27 mouse cellular contexts compared by ENCODE assay signal in the genomic region with DNA sequence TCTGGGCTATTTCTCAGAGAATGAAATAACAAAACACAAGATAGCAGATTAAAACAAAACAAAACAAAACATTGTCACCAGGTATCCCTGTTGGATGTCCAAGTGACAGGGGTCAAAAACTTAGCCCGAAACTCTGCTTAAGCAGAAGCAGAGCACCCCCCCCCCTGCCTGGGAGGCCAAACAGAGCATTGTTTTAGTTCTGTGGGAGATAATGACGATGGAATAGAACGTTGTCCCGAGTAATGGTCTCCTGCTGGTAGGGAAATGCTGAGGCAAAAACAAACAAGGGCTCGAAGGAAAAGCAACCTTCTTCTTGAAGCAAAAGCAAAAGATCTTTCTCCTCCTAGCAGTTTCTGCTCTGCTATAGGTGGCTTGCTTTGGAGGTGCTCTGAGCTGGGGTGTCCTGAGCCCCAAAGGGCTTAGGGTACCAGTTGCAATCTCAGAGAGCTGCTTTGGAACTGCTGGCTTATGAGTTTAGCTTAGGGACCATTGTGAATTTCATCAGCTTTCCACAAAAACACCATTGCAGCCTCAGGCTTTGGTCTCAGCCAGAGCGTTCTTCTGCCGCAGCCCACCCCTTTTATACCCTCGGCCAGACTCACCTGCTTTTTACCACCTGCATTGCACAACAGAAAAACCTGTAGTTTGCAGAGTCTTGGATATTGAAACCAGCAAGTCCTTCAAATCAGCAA. TPM values are rescaled to one million over a fixed set of nuclear protein-coding genes. Genes with fewer than 3 reads are reported as not detected.
DNase-seq lines count a peak whose midpoint lies in the region; ATAC-seq lines count a peak whose summit lies in the region.
"Had no signal": no experiment of that assay in that cellular context is flagged by ENCODE, and none has a peak within 500 bp of the region (broad histone marks: within the 10 kb centered on the region; RNA-seq: fewer than 3 reads in every experiment).

No protein-coding gene starts in this region.

- no peak overlapping the region for H3K9ac ChIP-seq in forebrain, embryonic 14.5 days (ENCODE audit: low read length)
- no peak overlapping the region for H3K9ac ChIP-seq in midbrain, embryonic 11.5 days (ENCODE audit: low read length)
- no peak overlapping the region for H3K9ac ChIP-seq in midbrain, embryonic 13.5 days (replicated peaks)
- no peak overlapping the region for H3K9ac ChIP-seq in embryonic facial prominence, embryonic 11.5 days (replicated peaks; ENCODE audit: low read length)
- H3K9ac ChIP-seq: liver, embryonic 14.5 days; lung, embryonic 14.5 days; neural tube, embryonic 13.5 days had no signal

- peaks cover 32% of the 10 kb centered on the region for H3K4me1 ChIP-seq in forebrain, embryonic 10.5 days
- no peaks in the 10 kb centered on the region for H3K4me1 ChIP-seq in forebrain, embryonic 14.5 days (ENCODE audit: control insufficient read depth, insufficient read depth, low read length)
- H3K4me1 ChIP-seq in midbrain, embryonic 11.5 days (ENCODE audit: control insufficient read depth, insufficient read depth, low read length), result 0 out of 2 replicates have a peak, but pooled peaks cover 4% of the 10 kb centered on the region
- H3K4me1 ChIP-seq in midbrain, embryonic 13.5 days (replicated peaks), result peaks cover 5% of the 10 kb centered on the region; the same call in 1 of the 2 replicates
- H3K4me1 ChIP-seq in embryonic facial prominence, embryonic 11.5 days (ENCODE audit: control insufficient read depth, insufficient read depth, low read length), result no peaks in the 10 kb centered on the region

- H3K9me3 ChIP-seq in forebrain, embryonic 10.5 days, result no peaks in the 10 kb centered on the region
- no peaks in the 10 kb centered on the region for H3K9me3 ChIP-seq in forebrain, embryonic 14.5 days (replicated peaks; ENCODE audit: control insufficient read depth, low read length)
- no peaks in the 10 kb centered on the region for H3K9me3 ChIP-seq in midbrain, embryonic 11.5 days (ENCODE audit: control insufficient read depth, low read length)
- H3K9me3 ChIP-seq in midbrain, embryonic 13.5 days, result no peaks in the 10 kb centered on the region
- H3K9me3 ChIP-seq in embryonic facial prominence, embryonic 11.5 days (replicated peaks; ENCODE audit: control insufficient read depth, low read length), result no peaks in the 10 kb centered on the region
- H3K9me3 ChIP-seq: heart, embryonic 10.5 days; neural tube, embryonic 13.5 days had no signal

- under 1% methylated on average over 8 of the region's 8 CpGs for WGBS in forebrain, embryonic 10.5 days
- WGBS in forebrain, embryonic 14.5 days, result 6% methylated on average over 8 of the region's 8 CpGs
- WGBS in midbrain, embryonic 11.5 days, result under 1% methylated on average over 8 of the region's 8 CpGs
- 1% methylated on average over 8 of the region's 8 CpGs for WGBS in midbrain, embryonic 13.5 days
- WGBS in embryonic facial prominence, embryonic 11.5 days, result 1% methylated on average over 8 of the region's 8 CpGs

- H3K27ac ChIP-seq in forebrain, embryonic 10.5 days, result no peak overlapping the region
- H3K27ac ChIP-seq in forebrain, embryonic 14.5 days (ENCODE audit: low read depth, low read length), result no peak overlapping the region
- no peak overlapping the region for H3K27ac ChIP-seq in midbrain, embryonic 11.5 days (ENCODE audit: low read depth, low read length)
- no peak overlapping the region for H3K27ac ChIP-seq in midbrain, embryonic 13.5 days
- H3K27ac ChIP-seq in embryonic facial prominence, embryonic 11.5 days (replicated peaks; ENCODE audit: low read depth, low read length), result no peak overlapping the region
- H3K27ac ChIP-seq: gastrocnemius, adult 2 months; heart, embryonic 10.5 days; liver, embryonic 14.5 days; neural tube, embryonic 13.5 days had no signal

- no peaks in the 10 kb centered on the region for H3K36me3 ChIP-seq in forebrain, embryonic 10.5 days (replicated peaks)
- no peaks in the 10 kb centered on the region for H3K36me3 ChIP-seq in forebrain, embryonic 14.5 days (ENCODE audit: control insufficient read depth, insufficient read depth, low read length)
- H3K36me3 ChIP-seq in midbrain, embryonic 11.5 days (ENCODE audit: control insufficient read depth, insufficient read depth, low read length), result no peaks in the 10 kb centered on the region
- no peaks in the 10 kb centered on the region for H3K36me3 ChIP-seq in midbrain, embryonic 13.5 days
- H3K36me3 ChIP-seq in embryonic facial prominence, embryonic 11.5 days (replicated peaks; ENCODE audit: control insufficient read depth, insufficient read depth, low read depth, low read length), result no peaks in the 10 kb centered on the region
- H3K36me3 ChIP-seq: heart, embryonic 10.5 days; neural tube, embryonic 13.5 days had no signal

- H3K4me3 ChIP-seq in forebrain, embryonic 10.5 days, result no peak overlapping the region
- no peak overlapping the region for H3K4me3 ChIP-seq in forebrain, embryonic 14.5 days (ENCODE audit: low read depth, low read length)
- H3K4me3 ChIP-seq in midbrain, embryonic 11.5 days (ENCODE audit: low read depth, low read length), result no peak overlapping the region
- H3K4me3 ChIP-seq in midbrain, embryonic 13.5 days (replicated peaks), result no peak overlapping the region
- no peak overlapping the region for H3K4me3 ChIP-seq in embryonic facial prominence, embryonic 11.5 days (ENCODE audit: low read depth, low read length)
- H3K4me3 ChIP-seq: gastrocnemius, adult 2 months; heart, embryonic 10.5 days; neural tube, embryonic 13.5 days had no signal

- DNase-seq in forebrain, embryonic 10.5 days (ENCODE audit: extremely low spot score, low spot score), result peak; percentile 32
- no peak for DNase-seq in forebrain, embryonic 14.5 days (ENCODE audit: low spot score)
- peak; percentile 92 for DNase-seq in midbrain, embryonic 11.5 days (ENCODE audit: low spot score, missing footprints)
- peak; percentile 5 for DNase-seq in embryonic facial prominence, embryonic 11.5 days (ENCODE audit: low spot score)
- peak; percentile 26 for DNase-seq in retina, embryonic 14.5 days (ENCODE audit: low spot score)
- no peak for DNase-seq in spleen, postnatal 4 days (ENCODE audit: low spot score in 2 of 2)
- DNase-seq: cerebellum, adult 11-12 months; gastrocnemius, adult 2 months; kidney, adult 18-20 months; kidney, postnatal 4 days; lung, embryonic 14.5 days; midbrain, embryonic 14.5 days had no signal

- no peak overlapping the region for H3K4me2 ChIP-seq in forebrain, embryonic 14.5 days (ENCODE audit: low read length)
- H3K4me2 ChIP-seq in midbrain, embryonic 11.5 days, result no peak overlapping the region
- H3K4me2 ChIP-seq in midbrain, embryonic 13.5 days (replicated peaks), result no peak overlapping the region
- H3K4me2 ChIP-seq in embryonic facial prominence, embryonic 11.5 days (ENCODE audit: low read depth, low read length), result no peak overlapping the region
- H3K4me2 ChIP-seq: lung, embryonic 14.5 days; neural tube, embryonic 13.5 days had no signal

- no peak for ATAC-seq in forebrain, embryonic 14.5 days
- no peak for ATAC-seq in midbrain, embryonic 11.5 days (ENCODE audit: low FRiP score)
- no peak for ATAC-seq in midbrain, embryonic 13.5 days
- no peak for ATAC-seq in embryonic facial prominence, embryonic 11.5 days (replicated peaks; ENCODE audit: insufficient number of reproducible peaks, low FRiP score, low TSS enrichment, low read depth)
- ATAC-seq in erythroid progenitor cell, adult 5-6 weeks (replicated peaks; ENCODE audit: low FRiP score, poor library complexity, severe bottlenecking), result no peak

- H3K27me3 ChIP-seq in forebrain, embryonic 10.5 days (ENCODE audit: poor library complexity, severe bottlenecking), result peaks cover 100% of the 10 kb centered on the region
- H3K27me3 ChIP-seq in forebrain, embryonic 14.5 days (replicated peaks; ENCODE audit: control insufficient read depth, insufficient read depth, low read length), result peaks cover 67% of the 10 kb centered on the region
- H3K27me3 ChIP-seq in midbrain, embryonic 11.5 days (ENCODE audit: control insufficient read depth, insufficient read depth, low read length), result peaks cover 80% of the 10 kb centered on the region
- peaks cover 94% of the 10 kb centered on the region for H3K27me3 ChIP-seq in midbrain, embryonic 13.5 days
- H3K27me3 ChIP-seq in embryonic facial prominence, embryonic 11.5 days (ENCODE audit: control insufficient read depth, insufficient read depth, low read length), result peaks cover 34% of the 10 kb centered on the region

RNA-seq across cellular contexts. Expression of gene Vax1, which starts 20.7 kb away (rescaled TPM):
- 0.50 and 1.0 TPM in 2 replicates for polyA plus RNA-seq in forebrain, embryonic 10.5 days (2016; fragmentation: Nextera tagmentation; extraction: Ambion mirVana)
- 1.3 and 1.7 TPM in 2 replicates for polyA plus RNA-seq in forebrain, embryonic 14.5 days (2014; fragmentation: Nextera tagmentation; extraction: Ambion mirVana)
- polyA plus RNA-seq in midbrain, embryonic 11.5 days (2014; fragmentation: Nextera tagmentation; extraction: Ambion mirVana), result 0.18 and 0.65 TPM in 2 replicates
- polyA plus RNA-seq in midbrain, embryonic 13.5 days (2015; fragmentation: Nextera tagmentation; extraction: Ambion mirVana), result 0.32 and 0.40 TPM in 2 replicates
- 2.2 and 2.6 TPM in 2 replicates for polyA plus RNA-seq in embryonic facial prominence, embryonic 11.5 days (2014; fragmentation: Nextera tagmentation; extraction: Ambion mirVana)
- total RNA-seq in erythroid progenitor cell, adult 5-6 weeks (2015; ENCODE audit: low replicate concordance), result not detected in 2 replicates
- not detected in 2 replicates for total RNA-seq in erythroid progenitor cell, adult 5-6 weeks (2017; ENCODE audit: low replicate concordance)
- total RNA-seq: adrenal gland, adult 18-20 months; adrenal gland, postnatal 4 days; gastrocnemius, adult 2 months; hematopoietic stem cell, adult 5-6 weeks; megakaryocyte, adult 5-6 weeks had no signal
- polyA plus RNA-seq: gonadal fat pad, adult 2 months; heart, embryonic 10.5 days; heart, postnatal 0 days; kidney, embryonic 16.5 days; liver, embryonic 14.5 days; lung, embryonic 14.5 days; midbrain, embryonic 14.5 days; neural tube, embryonic 13.5 days; stomach, embryonic 16.5 days had no signal

RNA-seq across cellular contexts. Expression of gene Kcnk18, which starts 28.4 kb away (rescaled TPM):
- polyA plus RNA-seq in forebrain, embryonic 10.5 days (2016; fragmentation: Nextera tagmentation; extraction: Ambion mirVana), result not detected in 2 replicates
- not detected in 2 replicates for polyA plus RNA-seq in forebrain, embryonic 14.5 days (2014; fragmentation: Nextera tagmentation; extraction: Ambion mirVana)
- polyA plus RNA-seq in midbrain, embryonic 11.5 days (2014; fragmentation: Nextera tagmentation; extraction: Ambion mirVana), result not detected in 2 replicates
- polyA plus RNA-seq in midbrain, embryonic 13.5 days (2015; fragmentation: Nextera tagmentation; extraction: Ambion mirVana), result not detected in 2 replicates
- polyA plus RNA-seq in embryonic facial prominence, embryonic 11.5 days (2014; fragmentation: Nextera tagmentation; extraction: Ambion mirVana), result not detected in 2 replicates
- total RNA-seq in erythroid progenitor cell, adult 5-6 weeks (2015; ENCODE audit: low replicate concordance), result not detected in 2 replicates
- not detected in 2 replicates for total RNA-seq in erythroid progenitor cell, adult 5-6 weeks (2017; ENCODE audit: low replicate concordance)
- total RNA-seq: adrenal gland, adult 18-20 months; adrenal gland, postnatal 4 days; gastrocnemius, adult 2 months; hematopoietic stem cell, adult 5-6 weeks; left cerebral cortex, postnatal 14 days; megakaryocyte, adult 5-6 weeks had no signal
- polyA plus RNA-seq: gonadal fat pad, adult 2 months; heart, embryonic 10.5 days; heart, postnatal 0 days; kidney, embryonic 16.5 days; limb, embryonic 14.5 days; liver, embryonic 14.5 days; lung, embryonic 14.5 days; midbrain, embryonic 14.5 days; neural tube, embryonic 13.5 days; stomach, embryonic 16.5 days had no signal

Comparison
In these comparisons a context has a peak if more than half of its experiments do, and no peak if none do; other contexts are left out.
1. DNase-seq: peak in forebrain, embryonic 10.5 days (single experiment), midbrain, embryonic 11.5 days (single experiment), embryonic facial prominence, embryonic 11.5 days (single experiment) and retina, embryonic 14.5 days (single experiment); none in forebrain, embryonic 14.5 days (single experiment) and spleen, postnatal 4 days (0 of 2).